Mouse (Mus musculus): ENCODE measurements around the gene Cox7a1.

DNA sequence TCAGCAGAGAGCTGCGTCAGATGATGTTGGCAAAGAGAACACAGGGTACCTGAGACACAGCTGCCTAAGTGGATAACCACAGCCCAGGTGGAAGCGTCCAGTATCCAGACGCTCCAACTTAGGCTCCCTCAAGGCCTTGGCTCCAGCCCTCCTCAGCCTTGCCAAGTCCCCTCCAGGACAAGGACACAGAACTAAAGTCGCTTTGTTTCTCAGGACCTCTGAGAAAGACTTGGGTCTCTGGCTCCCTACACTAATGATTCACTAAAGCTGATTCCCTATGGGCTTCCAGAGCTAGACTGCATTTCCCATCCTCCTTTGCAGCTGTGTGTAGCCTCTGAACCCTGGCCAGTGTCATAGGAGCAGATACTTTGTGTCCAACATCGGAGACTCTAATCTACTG lies 16.3 kb downstream of the Cox7a1 start:
- TF ChIP-seq POLR2A (IDR thresholded peaks at IDR 0.05; ENCODE audit: insufficient read length, low read depth) (no peak), SRF (IDR thresholded peaks at IDR 0.05; ENCODE audit: control insufficient read depth, insufficient read length, low read depth) (no peak), CEBPB (IDR thresholded peaks at IDR 0.05; ENCODE audit: insufficient read depth, poor library complexity, severe bottlenecking) (no peak), REST (IDR thresholded peaks at IDR 0.05; ENCODE audit: insufficient read depth, insufficient read length) (no peak), MAX (IDR thresholded peaks at IDR 0.05; ENCODE audit: low read depth) (no peak), E2F4 (IDR thresholded peaks at IDR 0.05; ENCODE audit: insufficient read depth) (no peak), MYOG (IDR thresholded peaks at IDR 0.05; ENCODE audit: control insufficient read depth in 1 of 3, insufficient read depth in 1 of 3, insufficient read length in 2 of 3, low read depth in 2 of 3) (no peak)

All from myocyte (in vitro differentiated cells).